Mouse (Mus musculus) urinary bladder, postnatal 25 days (tissue): ENCODE results near the gene Ipo4.
A peak's percentile ranks its signal among the peaks of the same experiment; 100 is the strongest.

Experiments
- DNase-seq: peaks from one replicate; pipeline ENCODE4 v3.0.0; 2022; ENCODE audit warnings: low spot score

Ipo4 gene

DNA sequence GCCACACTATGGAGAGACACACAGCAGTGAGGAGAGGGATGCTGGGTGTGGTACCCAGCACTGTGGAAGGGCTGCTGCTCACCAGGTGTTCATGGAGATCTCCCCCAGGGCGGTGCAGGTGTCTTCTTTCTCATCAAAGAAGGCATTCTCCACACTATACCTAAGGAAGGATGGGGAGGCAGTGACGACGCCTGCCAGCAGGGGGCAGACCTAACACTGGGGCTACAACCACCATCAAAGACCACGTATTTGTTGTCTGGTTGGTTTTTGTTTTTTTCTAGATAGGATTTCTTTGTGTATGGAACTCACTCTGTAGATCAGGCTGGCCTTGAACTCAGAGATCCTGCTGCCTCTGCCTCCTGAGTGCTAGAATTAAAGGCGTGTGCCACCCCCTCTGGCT lies 6.4 kb downstream of the Ipo4 start:
- peak; percentile 53 for DNase-seq

DNA sequence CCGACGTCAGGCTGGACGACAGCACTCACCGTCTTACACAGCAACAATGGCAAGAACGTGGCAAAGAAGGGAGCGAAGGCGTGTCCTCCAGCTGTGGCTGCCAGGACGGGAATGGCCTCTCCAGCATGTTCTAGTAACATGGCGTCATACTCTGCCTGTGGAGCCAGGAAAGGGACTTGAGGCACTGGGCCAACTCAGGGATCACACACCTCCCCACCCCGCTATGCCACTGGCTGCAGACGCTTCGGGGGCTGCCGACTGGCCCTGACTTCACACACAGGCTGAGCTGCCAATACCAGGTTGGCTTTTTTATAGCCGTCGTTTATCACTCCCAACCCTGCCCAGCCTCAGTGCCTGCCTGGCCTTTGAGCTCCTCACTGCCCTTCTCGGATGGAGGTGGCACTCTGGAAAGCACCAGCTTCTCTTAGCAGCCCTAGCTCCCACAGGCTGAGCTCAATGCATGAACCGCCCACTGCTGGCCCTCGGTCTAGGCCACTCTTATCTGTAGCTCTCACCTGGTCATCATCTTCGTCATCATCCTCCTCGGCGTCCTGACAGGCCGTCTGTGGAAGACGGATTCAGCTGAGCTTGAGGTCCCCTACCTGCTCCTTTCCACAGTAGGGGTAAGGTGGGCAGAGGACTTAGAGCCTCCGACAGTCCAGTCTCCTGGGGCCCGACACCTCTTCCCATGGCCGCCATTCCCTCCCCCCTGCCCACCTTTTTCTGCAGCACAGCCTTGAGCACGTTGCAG lies 7.5 kb downstream of the Ipo4 start:
- no peak for DNase-seq

DNA sequence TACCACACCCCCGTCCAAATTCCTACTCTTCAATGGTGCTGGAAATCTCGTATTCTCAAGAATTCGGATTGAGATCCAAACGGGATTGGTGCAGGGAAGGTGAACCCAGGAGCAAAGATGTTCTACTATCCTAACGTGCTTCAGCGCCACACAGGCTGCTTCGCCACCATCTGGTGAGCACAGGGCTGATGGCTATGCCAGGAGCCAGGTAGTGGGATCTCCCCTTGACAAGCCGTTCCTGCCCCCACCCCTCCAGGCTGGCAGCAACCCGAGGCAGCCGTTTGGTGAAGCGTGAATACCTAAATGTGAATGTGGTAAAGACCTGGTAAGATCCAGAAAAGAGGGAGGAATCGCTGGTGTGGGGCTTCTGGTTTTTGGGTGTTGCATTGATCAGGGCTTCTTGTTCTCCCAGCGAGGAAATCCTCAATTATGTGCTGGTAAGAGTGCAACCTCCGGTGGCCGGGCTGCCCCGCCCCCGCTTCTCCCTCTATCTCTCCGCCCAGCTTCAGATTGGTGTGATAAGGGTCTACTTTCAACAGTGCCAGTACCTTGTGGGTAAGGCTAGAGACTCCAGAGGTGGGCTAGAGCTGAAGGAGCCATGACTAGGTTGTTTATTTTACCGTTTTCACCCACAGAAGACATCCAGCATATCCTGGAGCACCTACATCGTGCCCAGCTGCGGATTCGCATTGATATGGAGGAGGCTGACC lies 17.1 kb downstream of the Ipo4 start:
- DNase-seq = no peak

DNA sequence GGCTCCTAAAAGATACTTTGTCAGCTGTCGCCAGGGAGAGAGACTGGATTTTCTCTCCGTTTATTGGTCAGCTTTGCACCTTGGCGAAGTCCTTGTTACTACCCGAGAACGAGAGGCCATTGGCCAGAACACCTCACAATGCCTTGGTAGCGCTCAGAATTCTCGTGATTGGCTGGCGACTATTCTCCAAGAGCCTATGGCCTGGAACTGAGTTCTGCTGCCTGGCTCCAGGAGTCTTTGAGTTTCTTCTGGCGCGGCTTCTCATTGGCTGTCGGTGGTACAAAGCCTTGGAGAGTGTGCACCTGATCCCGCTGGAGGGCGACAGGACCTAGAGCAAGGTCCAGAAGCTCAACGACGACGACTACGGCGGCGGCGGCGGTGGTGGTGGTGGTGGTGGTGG lies 17.9 kb downstream of the Ipo4 start, which contains the start of gene Rec8:
Gene Rec8 (plus strand): TSS at position 216 of the 400 bp plus-strand sequence.
- no peak for DNase-seq

DNA sequence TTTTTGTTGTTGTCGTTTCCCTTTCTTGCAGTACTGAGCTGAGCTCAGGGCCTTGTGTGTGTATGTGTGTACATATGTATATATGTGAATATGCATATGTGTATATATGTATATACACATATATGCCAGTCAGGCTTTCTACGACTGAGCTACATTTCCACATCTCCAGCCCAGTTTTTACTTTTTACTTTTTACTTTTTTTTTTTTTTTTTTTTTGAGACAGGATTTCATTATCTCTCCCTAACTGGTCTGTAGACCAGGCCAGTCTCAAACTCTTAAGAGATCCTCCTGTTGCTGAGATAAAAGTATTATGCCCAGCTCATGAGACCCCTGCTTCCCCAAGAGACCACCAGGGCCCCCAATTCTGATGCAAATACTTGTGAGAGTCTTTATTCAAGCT lies 18.9 kb downstream of the Ipo4 start:
- DNase-seq = no peak

DNA sequence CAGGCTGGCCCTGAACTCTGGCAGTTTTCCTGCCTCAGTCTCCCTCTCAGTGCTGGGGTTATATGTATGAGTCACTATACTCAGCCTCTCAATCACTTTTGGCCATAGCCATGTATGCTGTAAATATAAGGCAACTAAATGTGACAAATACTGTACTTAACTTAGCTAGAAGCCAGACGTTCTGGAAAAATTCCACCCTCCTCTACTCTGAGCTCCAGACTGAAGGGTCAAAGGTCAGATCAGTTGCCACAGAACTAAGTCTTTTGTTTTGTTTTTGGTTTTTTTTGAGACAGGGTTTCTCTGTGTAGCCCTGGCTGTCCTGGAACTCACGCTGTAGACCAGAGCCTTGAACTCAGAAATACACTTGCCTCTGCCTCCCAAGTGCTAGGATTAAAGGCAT lies 19.9 kb downstream of the Ipo4 start:
- DNase-seq = no peak

DNA sequence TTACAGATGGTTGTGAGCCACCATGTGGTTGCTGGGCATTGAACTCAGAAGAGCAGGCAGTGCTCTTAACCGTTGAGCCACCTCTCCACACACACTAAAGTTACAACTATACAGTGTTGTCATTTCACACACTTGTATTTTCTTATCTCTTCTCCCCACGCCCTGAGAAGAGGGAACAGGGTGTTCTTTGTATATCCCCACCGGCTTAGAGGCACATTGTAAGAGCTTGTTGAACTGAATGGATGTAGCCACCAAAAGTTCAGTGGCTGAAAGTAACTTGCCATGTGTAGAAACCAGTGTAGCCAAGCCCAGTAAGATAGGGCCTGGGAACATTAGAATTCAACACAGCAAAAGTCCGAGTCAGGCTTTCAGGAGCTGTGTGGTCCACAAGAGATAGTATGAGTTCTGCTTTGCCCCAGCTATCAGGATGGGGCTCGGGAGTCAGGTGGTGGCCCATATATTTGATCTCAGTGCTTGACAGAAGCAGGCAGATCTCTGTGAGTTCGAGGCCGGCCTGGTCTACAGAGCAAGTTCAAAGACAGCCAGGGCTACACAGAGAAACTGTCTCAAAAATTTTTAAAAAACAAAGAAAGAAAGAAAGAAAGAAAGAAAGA lies 21.1 kb downstream of the Ipo4 start:
- DNase-seq = no peak

DNA sequence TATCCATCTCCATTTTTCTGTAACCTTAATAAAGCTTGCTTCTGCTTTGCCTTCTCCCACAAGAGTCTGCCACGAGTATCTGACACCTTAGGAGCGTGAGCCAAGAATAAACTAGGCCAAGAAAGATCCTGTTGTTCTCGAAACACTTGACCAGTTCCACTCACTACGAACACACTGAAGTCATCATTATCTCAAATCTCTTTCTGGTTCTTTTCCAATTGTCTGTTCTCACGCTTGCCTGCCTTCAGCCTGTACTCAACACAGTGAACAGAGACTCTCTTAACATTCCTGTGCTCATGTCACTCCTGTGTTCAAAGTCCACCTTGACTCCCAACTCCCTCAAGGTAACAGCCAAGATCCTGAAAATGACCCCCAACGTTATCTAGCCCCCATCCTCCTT lies 22.4 kb downstream of the Ipo4 start:
- no peak for DNase-seq

DNA sequence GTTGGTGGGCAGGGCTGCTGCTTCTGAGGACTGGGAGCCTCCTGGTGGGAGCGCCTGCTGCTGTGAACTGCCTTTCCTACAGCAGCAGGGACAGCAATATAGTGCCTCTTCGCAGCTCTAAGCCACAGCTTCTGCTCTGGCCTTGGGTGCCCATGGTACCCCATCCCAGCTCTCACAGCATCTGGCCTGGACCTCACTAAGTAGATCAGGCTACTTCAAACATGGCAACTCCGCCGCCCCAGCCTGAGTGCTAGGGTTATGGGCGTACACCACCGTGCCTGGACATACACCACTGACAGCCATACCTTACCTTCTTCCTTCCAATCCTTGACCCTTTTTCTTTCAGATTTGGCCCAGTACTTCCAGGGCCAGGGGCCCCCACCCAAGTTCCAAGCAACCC lies 27.4 kb downstream of the Ipo4 start:
- DNase-seq = no peak

DNA sequence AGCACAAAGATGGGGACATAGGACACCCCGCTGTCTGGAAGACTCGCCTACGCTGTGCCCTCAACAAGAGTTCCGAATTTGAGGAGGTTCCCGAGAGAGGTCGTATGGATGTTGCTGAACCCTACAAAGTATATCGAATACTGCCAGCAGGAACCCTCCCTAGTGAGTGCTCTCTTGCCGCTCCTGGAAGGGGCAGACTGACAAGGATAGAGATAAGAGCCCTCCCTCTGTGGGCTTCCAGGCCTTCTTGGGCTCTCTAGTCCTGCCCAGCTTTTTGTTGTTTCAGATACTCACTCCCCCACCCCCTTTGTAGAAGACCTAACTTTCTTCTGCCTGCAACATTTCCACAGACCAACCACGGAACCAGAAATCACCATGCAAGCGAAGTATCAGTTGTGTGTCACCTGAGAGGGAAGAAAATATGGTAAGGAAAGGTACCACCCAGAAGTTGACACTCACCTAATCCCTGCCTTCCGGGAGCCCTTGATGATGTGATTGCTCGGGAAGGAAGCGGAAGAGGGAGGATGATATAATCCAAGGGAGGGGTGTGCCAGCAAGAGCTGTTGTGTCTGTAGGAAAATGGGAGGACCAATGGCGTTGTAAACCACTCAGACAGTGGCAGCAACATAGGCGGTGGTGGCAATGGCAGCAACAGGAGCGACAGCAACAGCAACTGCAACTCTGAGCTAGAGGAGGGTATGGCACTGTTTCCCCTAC lies 29.9 kb downstream of the Ipo4 start:
- no peak for DNase-seq

DNA sequence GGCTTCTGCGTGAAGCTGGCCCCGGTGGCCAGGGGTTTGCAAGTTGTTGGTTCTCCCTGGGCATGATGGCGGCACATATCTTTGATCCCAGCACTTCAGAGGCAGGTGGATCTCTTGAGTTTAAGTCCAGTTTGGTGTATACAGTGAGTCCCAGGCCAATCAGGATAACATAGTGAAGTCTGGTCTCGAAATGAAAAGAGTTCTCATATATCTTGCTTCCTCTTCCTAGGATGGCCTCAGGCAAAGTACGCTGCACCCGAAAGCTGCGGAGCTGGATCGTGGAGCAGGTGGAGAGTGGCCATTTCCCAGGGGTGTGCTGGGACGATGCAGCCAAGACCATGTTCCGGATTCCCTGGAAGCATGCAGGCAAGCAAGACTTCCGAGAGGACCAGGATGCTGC lies 30.9 kb downstream of the Ipo4 start:
- DNase-seq = no peak

DNA sequence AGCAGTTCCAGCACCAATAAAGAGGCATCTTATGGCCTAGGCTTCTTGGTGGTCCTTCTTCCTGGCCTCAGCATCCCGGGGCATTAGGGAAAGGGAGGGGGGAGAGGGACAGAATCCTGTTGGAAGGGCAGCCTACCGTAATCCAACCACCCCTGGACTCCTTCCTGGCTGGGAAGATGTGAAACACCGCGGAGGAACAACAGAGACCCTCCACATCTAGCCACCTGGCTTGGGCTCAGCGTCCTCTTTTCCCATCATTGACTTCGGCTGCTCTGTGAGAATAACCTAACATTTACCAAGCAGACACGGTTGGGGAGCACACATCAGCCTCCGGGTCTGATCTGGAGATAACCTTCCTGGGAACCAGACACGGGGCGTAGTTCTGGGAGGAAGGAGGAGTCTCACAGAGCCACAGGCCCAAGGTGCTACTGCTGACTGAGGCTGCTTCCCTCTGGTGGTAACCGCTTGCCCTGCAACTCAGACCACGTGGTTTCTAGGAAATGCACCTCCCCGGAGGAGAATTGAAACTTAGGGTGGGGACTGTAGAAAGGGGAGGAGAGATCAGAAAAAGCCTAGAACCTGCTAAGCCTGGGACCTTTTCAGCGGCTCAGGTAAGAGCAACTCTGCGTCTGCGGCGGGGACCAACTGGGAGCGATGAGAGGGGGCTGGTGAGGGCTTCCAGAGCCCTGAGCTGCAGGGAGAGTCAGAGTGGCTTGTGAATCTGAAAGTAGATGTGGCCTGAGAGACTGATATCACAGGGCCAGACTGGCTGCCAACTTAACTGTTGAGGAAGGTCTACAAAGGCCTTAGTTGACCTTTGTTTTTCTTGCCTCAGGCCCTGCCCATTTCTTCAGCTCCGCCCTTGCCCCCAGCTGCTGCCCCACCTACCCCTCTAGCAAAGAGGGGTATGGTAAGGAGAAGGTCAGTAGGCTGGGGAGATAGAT lies 31.9 kb downstream of the Ipo4 start:
- peak; percentile 84 for DNase-seq

DNA sequence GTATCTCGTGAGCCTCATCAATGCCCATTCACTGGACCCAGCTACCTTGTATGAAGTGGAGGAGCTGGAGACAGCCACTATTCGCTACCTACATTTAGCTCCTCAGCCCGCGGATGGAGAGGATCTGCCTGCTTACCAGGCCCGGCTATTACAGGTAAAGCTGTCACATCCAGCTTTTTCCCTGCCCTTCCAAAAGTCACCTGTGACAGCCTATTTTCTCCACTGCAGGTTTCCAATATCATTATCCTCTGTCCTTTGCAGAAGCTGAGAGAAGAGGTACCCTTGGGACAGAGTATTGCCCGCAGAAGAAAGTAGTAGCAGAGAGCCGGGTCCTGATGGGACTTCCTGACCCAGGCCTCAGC lies 32.5 kb downstream of the Ipo4 start, which contains the start of gene Irf9:
Gene Irf9 (plus strand): TSS at position 301 of the 362 bp plus-strand sequence.
- DNase-seq = no peak

DNA sequence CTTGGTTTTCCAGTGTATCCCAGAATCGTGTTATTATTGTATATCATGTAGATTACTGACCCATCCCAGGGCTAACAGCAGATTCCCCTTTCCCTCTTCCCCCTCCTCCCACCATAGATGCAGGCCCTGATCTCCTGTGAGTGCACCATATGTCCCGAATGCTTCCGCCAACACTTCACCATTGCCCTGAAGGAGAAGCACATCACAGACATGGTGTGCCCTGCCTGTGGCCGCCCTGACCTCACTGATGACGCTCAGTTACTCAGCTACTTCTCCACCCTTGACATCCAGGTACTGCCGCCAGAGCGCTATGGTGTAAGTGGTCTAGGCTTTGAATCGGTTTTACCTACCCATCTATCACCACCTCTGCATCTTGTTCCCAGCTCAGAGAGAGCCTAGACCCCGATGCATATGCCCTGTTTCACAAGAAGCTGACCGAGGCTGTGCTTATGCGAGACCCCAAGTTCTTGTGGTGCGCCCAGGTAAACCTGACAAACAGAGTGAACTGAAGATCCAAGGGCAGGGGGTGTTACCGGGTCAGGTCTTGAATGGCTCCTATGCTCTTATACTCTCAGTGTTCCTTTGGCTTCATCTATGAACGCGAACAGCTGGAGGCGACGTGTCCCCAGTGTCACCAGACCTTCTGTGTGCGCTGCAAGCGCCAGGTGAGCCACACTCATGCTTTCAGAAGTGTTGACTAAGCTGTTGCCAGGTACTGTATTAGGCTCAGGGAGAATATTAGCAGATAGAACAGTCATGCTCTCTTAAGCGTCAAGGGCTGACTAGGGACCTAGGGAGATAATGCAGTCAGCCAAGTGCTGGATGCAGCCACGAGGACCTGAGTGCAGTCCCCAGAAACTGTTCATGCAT lies 37.0 kb downstream of the Ipo4 start:
- DNase-seq = no peak

DNA sequence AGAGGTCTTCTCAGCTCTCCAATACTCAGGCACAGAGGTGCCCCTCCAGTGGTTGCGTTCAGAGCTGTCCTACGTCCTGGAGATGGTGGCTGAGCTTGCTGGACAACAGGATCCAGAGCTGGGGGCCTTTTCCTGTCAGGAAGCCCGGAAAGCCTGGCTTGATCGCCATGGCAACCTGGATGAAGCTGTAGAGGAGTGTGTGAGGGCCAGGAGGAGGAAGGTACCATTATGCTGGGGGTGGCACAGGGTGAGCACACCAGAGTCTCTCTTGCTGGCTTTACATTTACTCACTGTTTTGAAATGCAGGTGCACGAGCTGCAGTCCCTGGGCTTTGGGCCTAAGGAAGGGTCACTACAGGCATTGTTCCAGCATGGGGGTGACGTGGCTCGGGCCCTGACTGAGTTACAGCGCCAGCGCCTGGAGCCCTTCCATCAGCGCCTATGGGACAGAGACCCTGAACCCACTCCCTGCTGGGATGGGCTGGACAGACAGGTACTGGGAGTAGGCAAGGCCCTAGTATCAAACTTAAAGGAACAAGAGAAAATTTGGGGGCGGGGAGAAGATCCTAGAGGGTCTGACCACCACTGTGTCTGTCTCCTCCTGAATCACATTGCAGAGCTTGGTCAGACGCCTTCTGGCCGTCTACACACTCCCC lies 39.6 kb downstream of the Ipo4 start:
- DNase-seq = no peak

DNA sequence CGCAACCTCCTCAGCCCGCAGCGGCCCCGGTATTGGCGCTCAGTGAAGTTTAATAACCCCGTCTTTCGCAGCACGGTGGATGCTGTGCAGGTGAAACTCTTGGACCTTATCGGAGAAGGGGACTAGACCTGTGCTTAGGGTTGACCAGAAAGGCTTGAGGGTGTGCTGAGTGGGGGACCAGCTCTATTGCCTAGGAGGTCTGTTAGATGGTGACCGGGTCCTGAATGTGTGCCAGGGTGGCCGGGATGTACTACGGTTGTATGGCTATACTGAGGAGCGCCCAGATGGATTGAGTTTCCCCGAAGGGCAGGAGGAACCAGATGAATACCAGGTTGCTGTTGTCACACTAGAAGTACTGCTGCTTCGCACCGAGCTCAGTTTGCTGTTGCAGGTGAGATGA lies 43.5 kb downstream of the Ipo4 start:
- no peak for DNase-seq

DNA sequence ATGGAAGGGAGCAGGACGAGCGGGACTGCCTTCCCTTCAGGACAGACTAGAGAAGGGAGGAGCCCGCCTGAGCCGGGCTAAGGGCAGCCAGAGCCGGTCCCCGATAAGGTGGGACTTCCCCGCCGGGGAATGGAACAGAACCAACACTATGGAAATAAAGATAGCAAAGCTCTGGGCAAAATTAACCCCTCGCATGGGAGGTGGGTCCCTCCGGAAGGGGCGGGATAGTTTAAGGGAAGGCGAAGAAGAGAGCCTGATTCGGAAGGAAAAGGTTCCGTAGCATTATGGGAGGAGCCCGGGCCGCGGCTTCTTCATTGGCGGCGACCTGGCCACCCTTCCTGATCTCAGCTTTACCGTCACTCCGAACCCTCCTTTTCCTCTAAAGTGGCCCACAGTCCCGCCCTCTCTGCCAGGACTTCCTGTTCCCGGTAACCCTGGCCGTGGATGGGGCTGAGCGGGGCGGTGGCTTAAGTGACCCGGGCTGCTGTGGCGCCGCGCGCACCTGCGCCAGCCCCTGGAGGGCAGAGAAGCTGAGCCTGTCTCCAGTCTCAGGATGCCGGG lies 44.3 kb downstream of the Ipo4 start, which contains the start of gene Rnf31:
Gene Rnf31 (plus strand): TSS at position 378 of the 561 bp plus-strand sequence.
- peak; percentile 82 for DNase-seq

DNA sequence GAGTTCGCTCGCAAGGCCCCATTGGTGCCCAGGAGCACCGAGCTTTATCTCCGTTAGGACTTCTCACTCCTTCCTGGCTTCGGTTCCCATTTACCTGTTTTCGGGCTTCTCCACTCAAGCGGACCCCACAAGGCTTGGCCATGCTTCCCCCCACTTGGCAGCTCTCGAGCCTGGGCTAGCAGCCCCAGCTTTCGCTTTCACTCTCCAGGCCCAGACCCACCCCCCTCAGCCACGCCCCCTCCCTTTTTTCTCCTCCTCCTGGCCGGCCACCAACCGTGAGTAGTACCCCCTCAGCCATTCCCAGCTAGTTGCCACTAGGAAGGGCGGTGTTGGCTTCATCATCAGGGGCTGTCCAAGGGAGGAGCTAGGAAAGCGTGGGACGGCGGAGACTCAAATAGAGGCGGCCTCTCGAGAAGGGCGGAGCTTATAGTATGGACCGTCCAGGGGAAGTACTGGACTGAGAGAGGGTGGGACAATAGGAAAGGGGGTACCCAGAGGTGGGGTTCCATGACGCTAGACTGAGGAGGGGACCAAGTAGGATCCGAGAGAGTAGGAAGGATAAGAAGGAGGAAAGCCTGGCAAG lies 44.9 kb downstream of the Ipo4 start, which contains the start of gene Psme2:
Gene Psme2 (minus strand): TSS at position 366 of the 583 bp plus-strand sequence.
- DNase-seq = peak; percentile 82
